ENCODE assay signal across 8 mouse cellular contexts in the genomic region with DNA sequence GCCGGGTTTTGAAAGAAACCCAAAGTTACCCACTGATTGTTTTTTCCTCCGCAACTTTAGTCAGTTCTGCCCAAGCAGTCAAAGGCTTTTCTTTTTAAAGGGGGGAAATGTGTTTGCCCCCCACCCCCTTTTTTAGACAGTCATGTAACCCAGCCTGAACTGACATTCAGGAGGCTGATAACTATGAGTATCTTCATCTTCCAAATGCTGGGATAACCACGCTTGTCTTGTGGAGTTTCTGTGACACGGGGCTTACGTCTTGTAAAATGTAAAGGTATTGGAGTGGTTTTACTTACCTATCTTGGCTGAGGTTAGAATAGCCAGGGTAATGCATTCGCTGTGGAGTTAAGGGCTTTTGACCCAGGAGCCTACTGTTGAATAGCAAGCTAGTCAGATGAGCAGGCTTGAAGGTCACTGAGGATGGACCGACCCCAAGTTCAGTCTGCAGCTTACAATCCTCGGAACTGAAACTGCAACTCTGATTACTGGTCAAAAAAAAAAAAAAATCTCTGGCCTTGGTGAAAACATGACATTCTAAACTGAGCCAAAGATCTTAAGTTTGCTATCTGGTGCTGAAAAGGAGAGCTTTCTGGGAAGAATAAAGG. TPM values are rescaled to one million over a fixed set of nuclear protein-coding genes. Genes with fewer than 3 reads are reported as not detected.
DNase-seq lines count a peak whose midpoint lies in the region; ATAC-seq lines count a peak whose summit lies in the region.

A gene (minus strand): TSS at position 318 of the 605 bp plus-strand sequence.

- H3K4me2 ChIP-seq in forebrain, embryonic 12.5 days, result peak within 1 kb of the TSS; percentile 63
- H3K4me2 ChIP-seq in neural tube, embryonic 12.5 days (replicated peaks), result peak within 1 kb of the TSS; percentile 73

- H3K27ac ChIP-seq in forebrain, embryonic 12.5 days, result peak within 1 kb of the TSS; percentile 92
- H3K27ac ChIP-seq in hindbrain, embryonic 10.5 days, result peak within 1 kb of the TSS; percentile 98
- H3K27ac ChIP-seq in neural tube, embryonic 12.5 days, result peak within 1 kb of the TSS; percentile 89

- H3K4me1 ChIP-seq in forebrain, embryonic 12.5 days, result peaks cover 25% of the 10 kb centered on the region
- peaks cover 23% of the 10 kb centered on the region for H3K4me1 ChIP-seq in hindbrain, embryonic 10.5 days (replicated peaks)
- H3K4me1 ChIP-seq in neural tube, embryonic 12.5 days, result peaks cover 14% of the 10 kb centered on the region

- no peaks in the 10 kb centered on the region for H3K27me3 ChIP-seq in forebrain, embryonic 12.5 days
- H3K27me3 ChIP-seq in hindbrain, embryonic 10.5 days (ENCODE audit: insufficient read depth, poor library complexity, severe bottlenecking), result no peaks in the 10 kb centered on the region
- no peaks in the 10 kb centered on the region for H3K27me3 ChIP-seq in neural tube, embryonic 12.5 days (replicated peaks)

- no peaks in the 10 kb centered on the region for H3K36me3 ChIP-seq in forebrain, embryonic 12.5 days (replicated peaks)
- H3K36me3 ChIP-seq in hindbrain, embryonic 10.5 days, result 0 out of 2 replicates have a peak, but pooled peaks cover 5% of the 10 kb centered on the region
- no peaks in the 10 kb centered on the region; the same call in 1 of the 2 replicates for H3K36me3 ChIP-seq in neural tube, embryonic 12.5 days

- H3K4me3 ChIP-seq in forebrain, embryonic 12.5 days (replicated peaks), result peak within 1 kb of the TSS; percentile 55
- H3K4me3 ChIP-seq in hindbrain, embryonic 10.5 days, result peak within 1 kb of the TSS; percentile 76
- peak within 1 kb of the TSS; percentile 66 for H3K4me3 ChIP-seq in neural tube, embryonic 12.5 days

- intact Hi-C loops in left cerebral cortex, postnatal 25 days (cut with DNase I), result loop anchor here (1.0 kb wide), 1 partner anchor 15 kb away; a partner anchor contains a TSS

- peak; percentile 48 for DNase-seq in kidney, adult 11 months
- no peak for DNase-seq in kidney, adult 18-20 months
- DNase-seq in hindbrain, embryonic 10.5 days (ENCODE audit: low spot score), result no peak
- DNase-seq in left cerebral cortex, postnatal 25 days (ENCODE audit: low spot score in 2 of 2), result no peak
- DNase-seq in right cerebral cortex, postnatal 36 days (ENCODE audit: low spot score in 2 of 2), result no peak

- peak within 1 kb of the TSS; percentile 65 for H3K9ac ChIP-seq in forebrain, embryonic 12.5 days
- H3K9ac ChIP-seq in neural tube, embryonic 12.5 days, result peak within 1 kb of the TSS; percentile 83

- WGBS in forebrain, embryonic 12.5 days, result 3% methylated on average over 8 of the region's 8 CpGs
- WGBS in hindbrain, embryonic 10.5 days, result 7% methylated on average over 8 of the region's 8 CpGs
- 4% methylated on average over 8 of the region's 8 CpGs for WGBS in neural tube, embryonic 12.5 days

- ATAC-seq in activated CD4-positive, CD25-positive, alpha-beta regulatory T cell, adult 4 months, result no peak
- peak; percentile 49 for ATAC-seq in forebrain, embryonic 12.5 days (ENCODE audit: low FRiP score)
- peak; percentile 29 for ATAC-seq in neural tube, embryonic 12.5 days (ENCODE audit: low FRiP score, low read depth)

- no peaks in the 10 kb centered on the region for H3K9me3 ChIP-seq in forebrain, embryonic 12.5 days
- H3K9me3 ChIP-seq in hindbrain, embryonic 10.5 days, result no peaks in the 10 kb centered on the region
- H3K9me3 ChIP-seq in neural tube, embryonic 12.5 days, result no peaks in the 10 kb centered on the region

RNA-seq across cellular contexts. Expression of the gene that starts here (rescaled TPM):
- polyA plus RNA-seq in activated CD4-positive, CD25-positive, alpha-beta regulatory T cell, adult 4 months (2017; shearing (Covaris generic)), result 10 to 100 TPM; 59.1 to 73.2 TPM
- 92.3 and 93.0 TPM in 2 replicates for polyA plus RNA-seq in forebrain, embryonic 12.5 days (2016; fragmentation: Nextera tagmentation; extraction: Ambion mirVana)
- polyA plus RNA-seq in hindbrain, embryonic 10.5 days (2016; fragmentation: Nextera tagmentation; extraction: Ambion mirVana), result 72.0 and 83.7 TPM in 2 replicates
- total RNA-seq in left cerebral cortex, postnatal 25 days (2021), result 10 to 100 TPM; 40.3 to 41.4 TPM
- polyA plus RNA-seq in neural tube, embryonic 12.5 days (2016; fragmentation: Nextera tagmentation; extraction: Ambion mirVana), result 75.6 and 78.2 TPM in 2 replicates
